Mouse (Mus musculus) naive thymus-derived CD4-positive, alpha-beta T cell, adult 2 months (primary cell): ENCODE data around the gene Drap1.

Experiments used
- DNase-seq: peaks from one replicate; pipeline ENCODE4 v3.0.0-alpha.2; 2011; ENCODE audit warnings: low read depth

The Drap1 gene

GRCm38 (mm10) chr19:5424782-5425741 lies at the start of gene Drap1, which contains the start of gene AI837181:
Drap1 (minus strand) TSS chr19:5424979.
AI837181 (plus strand) TSS chr19:5425144.
- peak; percentile 97 for DNase-seq

GRCm38 (mm10) chr19:5473720-5474119 lies 48.9 kb upstream of the Drap1 start, which contains the start of gene Efemp2:
Efemp2 (plus strand) TSS chr19:5473954.
- peak; percentile 53 for DNase-seq

GRCm38 (mm10) chr19:5472857-5473256 lies 48.1 kb upstream of the Drap1 start:
- DNase-seq, result no peak

GRCm38 (mm10) chr19:5471846-5472245 lies 47.1 kb upstream of the Drap1 start:
- no peak for DNase-seq

- peak; percentile 63 for DNase-seq
Measured at GRCm38 (mm10) chr19:5468374-5468773, 43.6 kb upstream of the Drap1 start, which contains the start of gene Ctsw. Ctsw (minus strand) TSS chr19:5468507.

- DNase-seq, result no peak
Measured at GRCm38 (mm10) chr19:5466916-5467500, 42.2 kb upstream of the Drap1 start.

GRCm38 (mm10) chr19:5465037-5465436 lies 40.3 kb upstream of the Drap1 start:
- DNase-seq, result no peak

- peak; percentile 73 for DNase-seq
Measured at GRCm38 (mm10) chr19:5463791-5464562, 39.2 kb upstream of the Drap1 start.

- DNase-seq, result no peak
Measured at GRCm38 (mm10) chr19:5463212-5463611, 38.4 kb upstream of the Drap1 start.

- DNase-seq, result no peak
Measured at GRCm38 (mm10) chr19:5461411-5461810, 36.6 kb upstream of the Drap1 start.

- peak; percentile 88 for DNase-seq
Measured at GRCm38 (mm10) chr19:5460465-5460911, 35.7 kb upstream of the Drap1 start, which contains the start of gene Fibp. Fibp (plus strand) TSS chr19:5460615.

- no peak for DNase-seq
Measured at GRCm38 (mm10) chr19:5459896-5460295, 35.1 kb upstream of the Drap1 start.

GRCm38 (mm10) chr19:5459019-5459418 lies 34.2 kb upstream of the Drap1 start:
- DNase-seq, result no peak

GRCm38 (mm10) chr19:5457746-5458442 lies 33.1 kb upstream of the Drap1 start, which contains the start of gene Ccdc85b:
Ccdc85b (minus strand) TSS chr19:5457894.
- no peak for DNase-seq

- peak; percentile 94 for DNase-seq
Measured at GRCm38 (mm10) chr19:5456922-5457745, 32.4 kb upstream of the Drap1 start.

- DNase-seq, result no peak
Measured at GRCm38 (mm10) chr19:5456241-5456921, 31.6 kb upstream of the Drap1 start.

GRCm38 (mm10) chr19:5455568-5455967 lies 30.8 kb upstream of the Drap1 start:
- DNase-seq, result no peak

- DNase-seq, result no peak
Measured at GRCm38 (mm10) chr19:5455037-5455436, 30.3 kb upstream of the Drap1 start.

GRCm38 (mm10) chr19:5451766-5452165 lies 27.0 kb upstream of the Drap1 start:
- no peak for DNase-seq

- no peak for DNase-seq
Measured at GRCm38 (mm10) chr19:5449673-5450072, 24.9 kb upstream of the Drap1 start.
